Mouse (Mus musculus) Muller cell, postnatal 12 days (primary cell): ENCODE results near the gene Sepsecs.
"Not testable (repeated sequence)": the region's sequence is repeated elsewhere in the genome, so short reads cannot be mapped to it uniquely, and the experiment has no call there.

ENCODE experiments used
- DNase-seq: peaks from one replicate; pipeline ENCODE4 v3.0.0-alpha.2; 2015; ENCODE audit errors: inconsistent ontology term

Sepsecs gene

GRCm38 (mm10) chr5:52669426-52670191 is at the start of gene Sepsecs:
Gene Sepsecs, minus strand, starts transcription at chr5:52669708.
- DNase-seq, result peak; percentile 93

- no peak for DNase-seq
Measured at GRCm38 (mm10) chr5:52716742-52717448, 47.4 kb upstream of the Sepsecs start.

GRCm38 (mm10) chr5:52712704-52713103 is 43.2 kb upstream of the Sepsecs start:
- no peak for DNase-seq

- no peak for DNase-seq
Measured at GRCm38 (mm10) chr5:52704562-52704961, 35.1 kb upstream of the Sepsecs start.

GRCm38 (mm10) chr5:52697882-52698440 is 28.5 kb upstream of the Sepsecs start:
- DNase-seq, result not testable (repeated sequence)

- no peak for DNase-seq
Measured at GRCm38 (mm10) chr5:52697291-52697690, 27.8 kb upstream of the Sepsecs start.

- DNase-seq, result no peak
Measured at GRCm38 (mm10) chr5:52687741-52688455, 18.4 kb upstream of the Sepsecs start.

GRCm38 (mm10) chr5:52681111-52681510 is 11.6 kb upstream of the Sepsecs start:
- no peak for DNase-seq

GRCm38 (mm10) chr5:52680191-52680590 is 10.7 kb upstream of the Sepsecs start:
- DNase-seq, result no peak

- DNase-seq, result no peak
Measured at GRCm38 (mm10) chr5:52678498-52679070, 9.1 kb upstream of the Sepsecs start.

- no peak for DNase-seq
Measured at GRCm38 (mm10) chr5:52677126-52677525, 7.6 kb upstream of the Sepsecs start.

- DNase-seq, result no peak
Measured at GRCm38 (mm10) chr5:52674384-52675069, 5.0 kb upstream of the Sepsecs start.

- no peak for DNase-seq
Measured at GRCm38 (mm10) chr5:52673341-52673740, 3.8 kb upstream of the Sepsecs start.

GRCm38 (mm10) chr5:52670745-52671144 is 1.2 kb upstream of the Sepsecs start:
- no peak for DNase-seq

GRCm38 (mm10) chr5:52666766-52667165 is 2.7 kb downstream of the Sepsecs start:
- no peak for DNase-seq

- DNase-seq, result no peak
Measured at GRCm38 (mm10) chr5:52657957-52658356, 11.6 kb downstream of the Sepsecs start.

GRCm38 (mm10) chr5:52657336-52657735 is 12.2 kb downstream of the Sepsecs start:
- no peak for DNase-seq

GRCm38 (mm10) chr5:52655992-52656391 is 13.5 kb downstream of the Sepsecs start:
- no peak for DNase-seq

- DNase-seq, result no peak
Measured at GRCm38 (mm10) chr5:52654961-52655360, 14.5 kb downstream of the Sepsecs start.

- DNase-seq, result no peak
Measured at GRCm38 (mm10) chr5:52652606-52653005, 16.9 kb downstream of the Sepsecs start.

- DNase-seq, result no peak
Measured at GRCm38 (mm10) chr5:52652086-52652485, 17.4 kb downstream of the Sepsecs start.
